Mouse (Mus musculus) kidney, adult 9 months (tissue): ENCODE measurements at regions not wholly inside any gene's neighbourhood (a gene's known extent, or its start where the extent isn't known, plus 50 kb on each side); places are given as distances from the start of the nearest gene placed in this dataset.

ENCODE experiments used
- DNase-seq: peaks from one replicate; pipeline ENCODE4 v3.0.0; 2022

DNA sequence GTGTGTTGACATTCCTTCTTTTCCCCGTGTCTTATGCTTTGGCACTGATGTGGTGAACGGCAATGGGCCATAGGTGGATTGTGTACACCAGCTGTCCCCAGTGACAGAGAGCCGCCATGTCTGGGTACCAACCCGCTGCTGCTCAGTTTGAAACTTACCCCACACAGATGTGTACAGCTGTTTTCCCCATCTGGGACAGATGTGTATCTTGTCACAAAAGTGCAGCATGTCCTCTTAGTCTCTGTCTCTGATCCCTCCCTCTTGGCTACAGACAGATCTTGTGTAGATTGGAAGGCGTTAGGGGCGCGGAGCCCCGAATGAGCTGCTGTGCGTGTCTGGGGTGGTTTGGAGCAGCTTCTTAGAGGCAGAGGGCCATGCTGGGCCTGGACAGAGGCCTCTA lies 196.1 kb upstream of the Sulf2 start:
- DNase-seq: no peak

DNA sequence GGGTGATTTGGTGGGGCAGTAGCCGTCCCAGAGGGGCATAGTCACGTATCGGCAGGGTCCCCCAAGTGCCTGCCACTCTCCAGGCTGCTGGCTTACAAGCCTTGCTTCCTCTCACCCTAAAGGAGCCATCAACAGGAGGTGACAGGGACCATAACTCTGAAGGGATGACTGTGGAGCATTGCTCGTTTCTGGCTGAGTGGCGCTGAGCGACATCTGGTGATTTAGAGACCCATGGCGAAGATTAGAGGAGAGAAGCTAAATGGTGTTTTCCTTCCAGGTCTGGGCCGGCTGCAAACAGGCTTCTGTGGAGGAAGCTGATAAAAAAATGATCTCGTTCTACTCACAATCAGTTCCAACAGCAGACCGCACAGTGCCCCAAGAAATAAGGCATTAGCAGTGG lies 193.2 kb upstream of the Sulf2 start:
- DNase-seq: no peak

DNA sequence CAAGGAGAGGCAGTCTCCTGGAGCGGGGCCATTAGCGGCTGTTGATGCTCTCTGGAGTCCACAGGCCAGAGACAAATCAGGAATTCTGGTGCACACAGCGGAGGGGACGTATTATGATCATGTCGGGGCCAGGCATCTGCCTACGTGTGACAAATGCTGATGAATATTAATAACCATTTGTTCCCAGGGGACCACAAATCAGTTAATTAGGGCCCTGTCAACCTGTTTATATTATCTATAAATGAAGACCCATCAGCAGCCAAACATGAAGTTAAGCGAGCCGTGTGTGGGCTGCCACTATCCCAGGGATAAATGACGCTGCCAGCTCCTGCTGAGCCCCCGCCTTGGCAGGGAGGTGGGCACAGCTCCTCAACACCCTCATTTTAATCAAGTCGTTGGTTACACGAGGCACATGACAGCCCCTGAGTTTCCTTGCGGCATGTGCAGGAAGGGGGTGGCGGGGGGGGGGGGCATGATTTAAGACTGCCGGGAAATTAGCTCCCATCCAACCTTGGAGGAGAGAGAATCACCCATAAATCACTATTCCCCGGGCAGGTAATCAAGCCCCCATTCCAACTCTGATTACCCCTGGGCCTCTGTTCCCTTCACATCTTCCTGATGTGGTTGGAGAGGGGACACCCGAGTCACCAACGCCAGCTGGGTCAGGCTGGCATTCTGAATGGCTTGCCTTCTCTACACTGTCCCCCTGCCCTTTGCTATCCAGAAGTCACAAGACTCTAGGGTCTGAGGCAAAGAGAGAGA lies 191.1 kb upstream of the Sulf2 start:
- no peak for DNase-seq

DNA sequence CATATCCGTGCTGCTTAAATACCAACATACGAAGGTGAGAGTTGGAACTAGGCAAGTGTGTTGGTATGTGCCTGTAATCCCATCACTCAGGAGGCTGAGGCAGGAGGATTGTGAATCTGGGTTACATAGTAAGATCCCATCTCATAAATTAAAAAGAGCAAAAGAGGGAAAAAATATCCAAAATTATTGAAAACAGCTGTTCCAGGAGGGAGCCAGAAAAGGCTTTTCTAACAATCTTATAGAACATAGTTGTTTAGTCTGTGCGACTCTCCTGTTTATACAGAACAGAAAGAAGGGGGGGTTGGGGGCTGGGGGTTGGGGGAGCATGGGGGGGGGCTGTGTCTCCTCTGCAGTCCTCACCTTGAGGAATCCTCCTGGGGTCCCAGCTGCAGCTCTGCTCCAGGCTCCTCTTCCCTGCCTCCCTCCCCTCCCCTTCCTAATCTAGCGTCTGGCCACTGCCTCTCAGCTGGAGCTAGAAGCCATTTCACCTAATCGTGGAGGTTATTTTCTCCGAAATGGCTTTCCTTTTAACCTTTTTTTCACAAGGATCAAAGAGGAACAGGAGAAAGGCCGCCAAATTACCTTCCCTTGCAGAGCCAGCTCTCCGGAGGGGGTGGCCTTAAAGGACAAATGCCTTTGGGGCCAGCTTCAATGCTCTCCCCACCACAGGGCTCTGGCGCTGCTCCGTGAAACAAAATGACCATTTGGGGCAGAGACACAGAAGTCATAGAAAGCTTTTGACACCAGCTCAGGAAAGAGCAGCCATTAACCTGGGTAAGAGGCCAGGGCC lies 188.3 kb upstream of the Sulf2 start:
- no peak for DNase-seq

DNA sequence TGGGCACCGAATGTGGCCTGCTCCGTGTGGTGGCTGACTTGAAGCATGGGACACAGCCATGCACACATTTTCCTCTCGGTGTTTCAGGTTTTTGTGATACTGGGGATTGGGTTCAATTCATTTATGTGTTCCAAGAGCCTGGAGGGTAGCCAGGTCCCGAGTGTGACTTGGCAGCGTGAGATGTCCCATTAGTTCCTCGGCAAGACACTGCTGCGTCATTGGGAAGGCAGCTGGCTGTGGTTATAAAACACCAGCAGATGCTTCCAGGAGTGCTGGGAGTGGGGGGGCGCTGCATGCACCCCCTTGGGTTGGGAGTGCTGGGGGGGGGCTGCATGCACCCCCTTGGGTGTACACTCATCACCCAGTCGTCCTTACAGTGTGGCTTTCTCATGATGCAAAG lies 186.9 kb upstream of the Sulf2 start:
- DNase-seq: peak; percentile 65

DNA sequence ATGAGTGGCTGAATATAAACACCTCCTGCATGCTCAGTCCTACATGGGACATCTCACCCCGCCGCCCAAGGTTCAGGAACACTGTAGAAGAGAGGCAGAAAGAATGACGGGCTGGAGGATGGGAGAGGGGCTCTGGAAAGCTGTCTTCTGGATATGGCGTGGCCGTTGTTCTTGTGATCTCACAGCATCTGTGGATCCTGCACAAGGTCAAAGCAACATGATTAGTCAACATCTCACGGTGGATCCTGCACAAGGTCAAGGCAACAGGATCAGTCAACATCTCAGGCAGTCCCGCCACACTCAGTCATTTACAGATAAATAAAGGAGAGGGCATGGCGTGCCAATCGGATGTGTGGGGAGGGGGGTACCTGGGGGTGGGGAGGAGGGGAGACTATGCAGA lies 184.7 kb upstream of the Sulf2 start:
- no peak for DNase-seq

DNA sequence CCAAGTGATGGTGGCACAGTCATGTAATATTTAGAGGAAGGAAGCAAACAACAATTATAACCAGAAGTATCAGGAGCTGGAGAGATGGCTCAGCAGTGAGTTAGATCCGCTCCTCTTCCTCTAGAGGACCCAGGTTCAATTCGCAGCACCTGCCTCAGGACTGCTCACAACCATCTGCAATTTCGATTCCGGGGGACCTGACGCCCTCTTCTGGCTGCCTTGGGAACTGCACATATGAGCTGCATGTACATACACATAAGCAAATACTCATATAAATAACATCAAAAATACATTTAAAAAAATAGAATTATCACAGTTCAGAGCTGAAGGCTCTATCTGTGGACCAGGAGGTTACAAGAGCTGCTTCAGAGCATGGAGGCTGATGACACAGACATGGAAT lies 184.0 kb upstream of the Sulf2 start:
- DNase-seq: no peak

DNA sequence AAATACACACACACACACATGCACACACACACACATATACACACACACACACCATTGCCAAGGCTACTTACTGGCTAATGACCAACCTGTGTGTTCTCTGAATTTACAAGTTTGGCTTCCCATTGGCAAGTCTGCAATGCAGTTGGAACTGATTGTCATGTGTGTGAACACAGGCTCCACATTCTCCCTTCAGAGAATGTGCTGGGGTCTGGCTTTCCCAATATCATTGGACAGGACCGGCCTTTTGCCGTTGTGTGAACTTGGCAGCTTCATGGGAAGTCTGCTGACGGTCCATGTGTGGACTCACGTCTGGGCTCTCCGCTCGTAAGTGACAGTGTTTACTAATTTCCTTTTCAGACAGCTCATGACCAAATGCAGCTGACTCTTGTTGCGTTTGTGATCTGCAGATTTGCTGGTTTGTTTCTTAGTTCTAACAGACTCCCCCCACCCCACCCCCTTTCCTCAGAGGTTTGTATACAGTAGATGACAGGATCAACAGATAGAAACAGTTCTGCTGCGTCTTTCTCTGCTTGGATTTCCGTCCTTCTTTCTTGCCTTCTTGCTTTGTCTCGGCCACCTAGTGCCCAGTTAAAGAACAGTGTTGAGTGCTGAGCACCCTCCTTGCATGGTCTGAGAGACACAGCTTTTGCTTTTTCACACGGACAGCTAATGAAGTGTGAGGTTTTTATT lies 183.1 kb upstream of the Sulf2 start:
- DNase-seq: no peak

DNA sequence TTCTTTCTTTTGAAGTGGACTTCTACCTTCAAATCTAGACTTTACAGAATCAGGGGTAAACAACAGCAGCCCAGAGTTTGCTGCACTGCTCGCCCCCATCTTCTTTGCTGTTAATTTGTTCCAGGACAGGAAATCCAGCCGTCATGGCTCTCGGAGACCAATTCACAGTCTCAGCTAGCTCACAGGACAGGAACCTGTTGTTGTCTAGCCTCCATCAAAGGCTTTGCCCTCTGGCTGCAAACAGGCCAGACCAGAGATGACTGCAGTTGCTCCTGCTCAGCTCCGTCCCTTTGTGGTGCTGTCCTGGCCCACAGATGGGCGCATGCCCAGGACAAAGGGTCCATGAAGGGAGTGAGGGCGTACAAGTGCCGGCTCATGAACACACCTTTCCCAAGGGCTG lies 182.2 kb upstream of the Sulf2 start:
- no peak for DNase-seq

DNA sequence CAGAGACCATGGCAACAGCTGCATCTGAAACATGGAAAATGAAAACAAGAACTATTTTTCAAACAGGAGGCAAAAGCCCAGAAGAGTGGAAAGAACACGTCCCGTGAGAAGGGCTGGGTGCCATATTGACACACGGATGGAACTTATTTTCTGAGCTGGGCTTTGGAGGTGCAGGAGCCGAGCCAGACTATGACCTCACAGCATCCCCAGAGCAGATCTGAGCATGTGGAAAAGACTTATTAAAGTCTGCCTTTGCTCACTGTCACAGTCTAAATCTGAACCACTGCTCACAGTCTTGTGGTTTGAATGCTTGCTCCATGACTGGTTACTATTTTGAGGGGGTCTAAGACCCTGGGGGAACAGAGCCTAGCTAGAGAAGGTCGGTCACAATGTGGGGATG lies 180.2 kb upstream of the Sulf2 start:
- no peak for DNase-seq

DNA sequence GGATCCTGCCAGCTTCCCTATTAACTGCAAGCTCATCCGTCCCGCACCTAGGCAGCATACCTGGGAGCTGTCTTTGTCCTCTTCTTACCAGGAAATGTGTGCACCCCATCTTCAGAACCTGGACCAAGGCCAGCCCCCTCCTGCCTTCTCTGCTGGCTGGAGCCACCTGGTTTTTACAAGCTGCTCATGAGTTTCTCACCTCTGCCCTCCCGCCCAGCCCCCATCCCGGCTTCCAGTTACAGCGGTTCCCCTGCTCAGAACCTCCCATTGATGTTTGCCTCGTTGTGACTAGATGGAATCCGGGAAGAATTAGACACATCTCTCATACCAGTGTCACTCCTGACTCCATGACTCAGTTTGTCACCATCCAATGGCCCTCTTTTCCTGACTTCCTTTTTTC lies 179.1 kb upstream of the Sulf2 start:
- DNase-seq: no peak

DNA sequence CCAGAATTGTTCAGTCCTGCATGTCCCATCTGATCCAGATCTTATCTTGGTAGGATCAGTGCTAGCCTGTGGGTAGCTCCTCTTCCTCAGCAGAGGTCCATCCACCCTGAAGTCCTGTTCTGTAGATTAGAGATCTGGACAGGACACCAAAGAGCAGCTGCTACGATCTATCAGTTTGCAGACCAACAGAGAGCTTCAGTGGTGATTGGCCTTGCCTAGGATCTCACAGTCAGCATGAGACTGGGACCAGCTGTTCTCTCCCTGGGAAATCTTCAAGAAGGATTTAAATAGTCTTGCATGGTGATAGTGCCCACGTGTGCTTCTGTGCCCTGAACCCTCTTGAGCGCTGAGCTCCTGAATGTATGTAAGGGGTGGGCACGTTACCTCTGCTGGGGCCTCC lies 178.4 kb upstream of the Sulf2 start:
- DNase-seq: no peak

DNA sequence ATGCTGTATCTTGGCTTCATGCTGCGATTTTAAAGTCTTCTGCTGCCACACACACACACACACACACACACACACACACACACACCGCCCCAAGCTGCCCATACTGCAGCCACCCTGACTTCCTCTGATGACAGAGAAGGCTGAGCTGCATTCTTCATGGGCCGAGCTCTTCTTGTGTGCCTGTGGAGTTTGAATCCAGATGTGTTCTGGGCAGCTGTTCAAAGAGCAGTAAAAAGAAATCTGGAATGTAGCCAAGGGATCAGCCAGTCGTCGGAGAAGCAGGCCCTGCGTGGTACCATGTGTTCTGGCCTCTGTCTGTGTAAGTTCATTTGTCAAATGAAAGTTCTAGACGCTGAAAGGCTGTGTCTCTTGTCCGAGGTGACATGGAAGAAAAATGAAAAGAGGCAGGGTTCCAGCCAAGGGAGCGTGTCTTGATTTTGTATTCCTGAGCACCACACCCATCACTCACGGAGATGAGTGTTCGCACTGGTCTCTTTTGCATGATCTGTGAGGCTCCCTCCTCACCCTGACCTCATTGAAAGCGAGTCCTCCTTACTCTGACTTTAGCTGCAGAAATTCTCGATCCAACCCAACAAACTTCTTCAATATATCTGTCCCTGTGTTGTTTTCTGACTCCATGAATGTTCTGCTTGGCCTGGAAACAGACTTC lies 177.4 kb upstream of the Sulf2 start:
- peak; percentile 54 for DNase-seq

DNA sequence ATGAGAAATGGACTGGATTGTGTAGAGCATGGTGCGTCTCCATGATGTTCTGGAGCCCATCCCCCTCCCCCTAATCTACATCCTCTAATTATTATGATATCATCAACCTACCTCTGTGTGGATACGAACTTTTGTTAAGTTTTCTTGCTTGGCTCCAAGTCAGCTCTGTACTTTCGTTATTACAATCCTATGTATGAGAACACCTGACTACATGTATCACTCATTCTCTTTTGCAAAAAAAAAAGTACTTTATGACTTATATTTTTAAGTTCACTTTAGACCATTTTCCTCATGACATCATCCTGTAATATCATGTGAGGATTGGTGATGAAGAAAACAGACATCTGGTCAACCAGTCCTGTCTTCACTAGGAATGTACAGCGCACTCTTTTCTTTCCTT lies 175.7 kb upstream of the Sulf2 start:
- DNase-seq: no peak

DNA sequence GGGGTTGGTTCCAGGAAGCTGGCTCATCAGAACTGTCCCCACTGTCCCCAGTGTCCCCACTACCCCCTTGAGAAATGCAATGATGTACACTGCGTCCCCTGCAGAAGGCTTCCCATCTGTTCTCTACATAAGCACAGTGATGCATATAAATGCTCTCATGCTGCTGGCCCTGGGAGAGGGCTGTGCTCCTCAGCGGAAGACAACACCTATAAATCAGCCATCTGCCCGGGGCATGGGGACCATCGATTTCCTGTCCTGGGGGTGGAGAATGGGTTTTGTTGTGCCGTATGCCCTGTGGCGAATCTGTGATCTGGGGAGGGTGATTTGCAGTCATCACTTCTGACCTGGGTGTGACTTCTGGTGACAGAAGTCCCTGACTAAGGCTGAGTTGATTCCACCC lies 174.9 kb upstream of the Sulf2 start:
- peak; percentile 32 for DNase-seq

DNA sequence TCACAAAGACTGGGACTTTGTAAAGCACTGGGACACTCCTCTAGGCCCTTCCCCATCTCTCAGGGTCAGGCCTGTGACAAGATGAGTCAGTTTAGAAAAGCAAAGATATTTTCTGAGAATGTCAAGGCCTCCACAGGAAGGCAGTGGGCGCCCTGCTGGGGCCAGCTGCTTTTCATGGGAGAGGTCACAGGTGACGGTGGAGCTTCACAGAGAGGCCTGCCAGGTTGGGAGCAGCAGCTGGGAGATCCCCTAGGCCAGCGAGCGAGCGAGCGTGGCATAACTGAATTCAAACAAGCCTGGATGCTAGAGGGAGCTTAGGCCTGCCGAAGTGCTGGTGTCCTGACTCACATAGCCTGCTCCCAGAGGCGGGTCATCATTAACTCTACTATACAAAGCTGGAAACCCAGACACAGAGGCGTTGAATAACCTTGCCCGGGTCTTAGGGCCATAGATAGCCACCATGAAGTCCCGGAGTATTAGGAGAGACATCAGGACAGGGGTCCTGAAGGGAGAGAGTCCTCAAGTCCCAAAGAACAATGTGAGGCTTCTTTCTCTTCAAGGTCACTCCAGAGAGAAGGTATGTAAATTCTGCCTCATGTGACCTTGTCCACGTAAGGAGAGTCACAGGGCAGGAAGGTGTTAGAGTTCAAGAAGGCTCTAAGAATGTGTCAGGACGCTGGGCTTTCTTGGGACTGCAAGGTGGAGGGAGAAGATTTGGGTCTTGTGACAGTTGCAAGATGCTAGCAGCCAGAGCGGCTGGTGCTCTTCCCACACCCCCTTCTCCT lies 174.3 kb upstream of the Sulf2 start:
- no peak for DNase-seq

DNA sequence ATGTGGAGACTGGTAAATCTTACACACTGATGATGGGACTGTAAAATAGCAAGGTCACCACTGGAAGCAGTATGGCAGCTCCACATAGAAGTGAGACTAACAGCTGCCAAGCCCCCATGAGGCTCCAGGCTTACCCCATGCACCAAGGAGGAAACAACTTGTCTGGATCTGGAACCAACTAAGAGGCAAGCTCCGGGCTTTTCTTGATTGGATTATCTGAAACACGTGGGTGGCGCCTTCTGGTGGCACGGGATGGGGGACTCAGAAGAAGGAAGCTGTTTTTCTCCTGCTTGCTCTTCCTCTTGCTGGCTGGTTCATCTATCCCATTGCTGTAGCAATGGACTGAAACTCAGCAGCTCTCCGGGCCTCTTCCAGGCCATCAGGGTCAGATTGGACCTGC lies 171.5 kb upstream of the Sulf2 start:
- no peak for DNase-seq

DNA sequence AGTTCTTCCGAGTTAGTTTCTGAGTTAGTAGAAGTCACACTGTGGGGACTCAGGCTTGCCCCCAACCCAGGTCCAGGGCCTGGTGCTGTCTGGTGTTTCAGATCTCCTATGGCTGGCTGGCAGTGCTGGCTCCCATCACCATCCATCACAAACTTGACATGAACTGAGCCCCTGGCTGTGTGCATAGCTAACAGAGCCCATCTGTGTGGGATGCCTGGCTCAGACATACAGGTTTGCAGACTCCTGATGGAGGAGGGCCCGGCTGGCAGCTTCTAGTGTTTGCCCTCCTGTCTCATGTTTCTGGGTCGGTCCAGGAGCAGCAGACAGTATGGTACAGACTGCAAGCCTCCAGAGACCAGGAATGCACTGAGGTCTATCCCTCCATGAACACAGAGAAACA lies 169.5 kb upstream of the Sulf2 start:
- no peak for DNase-seq

DNA sequence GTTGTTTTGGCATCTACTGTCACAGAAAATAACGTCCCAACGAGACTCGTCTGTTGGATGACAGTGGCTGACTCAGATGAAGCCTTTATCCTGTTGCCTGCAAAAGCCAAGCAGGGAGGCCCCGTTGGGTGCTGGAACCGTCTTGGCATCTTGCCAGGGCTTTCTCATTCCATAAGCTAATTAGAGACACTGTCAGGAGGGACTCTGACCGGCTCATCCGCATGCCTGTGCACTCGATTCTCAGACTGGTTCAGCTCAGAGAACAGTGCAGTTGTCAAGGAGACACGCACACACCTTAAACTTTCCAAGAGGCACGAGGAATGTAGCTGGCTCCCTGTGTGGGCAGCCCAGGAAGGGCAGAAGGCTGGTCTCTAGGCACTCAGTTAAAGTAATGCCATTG lies 169.0 kb upstream of the Sulf2 start:
- peak; percentile 79 for DNase-seq

DNA sequence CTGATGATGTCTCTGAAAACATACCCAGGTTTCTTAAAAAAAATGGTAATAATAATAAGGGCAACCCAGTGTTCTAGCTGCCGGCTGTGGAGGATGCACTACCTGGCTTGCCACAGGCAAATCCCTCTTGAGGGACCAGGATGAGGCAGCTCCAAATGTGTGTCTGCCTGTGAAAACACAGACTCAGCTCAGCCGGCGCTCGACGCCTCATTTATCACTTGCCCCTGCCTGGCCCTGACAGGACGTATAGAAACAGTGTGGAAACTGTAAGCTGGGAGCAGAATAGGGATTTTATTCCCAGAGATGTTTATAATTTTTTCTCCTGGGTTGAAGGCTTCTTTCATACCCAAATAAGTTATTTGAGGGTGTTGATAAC lies 167.2 kb upstream of the Sulf2 start:
- no peak for DNase-seq

DNA sequence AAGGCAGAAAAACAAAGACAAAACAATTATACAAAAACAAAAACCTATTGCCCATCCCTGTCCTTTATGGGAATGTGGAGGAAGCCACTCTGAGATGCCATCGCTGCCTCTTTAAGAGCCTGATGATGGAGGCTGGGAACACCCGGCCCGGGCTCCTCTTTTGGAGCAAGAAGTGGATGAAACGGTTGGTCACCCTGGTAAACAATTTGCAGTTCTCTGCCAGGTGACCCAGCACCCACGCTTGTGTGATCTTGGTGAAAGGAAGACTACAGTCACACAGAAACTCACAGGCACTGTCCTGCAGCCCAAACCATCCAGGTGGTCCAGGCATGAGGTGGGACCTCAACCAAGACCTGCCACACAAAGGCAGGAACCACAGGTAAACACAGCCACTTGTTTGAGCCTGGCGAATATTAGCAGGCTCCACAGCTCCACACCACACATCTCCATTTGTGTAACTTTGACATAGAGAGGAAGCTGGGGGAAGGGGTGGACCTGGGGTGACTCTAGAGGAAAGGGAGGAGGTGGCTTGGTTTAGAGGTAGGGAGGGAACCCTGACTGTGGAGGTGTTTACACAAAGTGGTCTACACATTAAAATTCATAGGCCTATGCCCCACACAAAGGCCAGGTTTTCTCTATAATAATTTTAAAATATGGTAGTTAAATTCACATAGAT lies 166.7 kb upstream of the Sulf2 start:
- peak; percentile 51 for DNase-seq

DNA sequence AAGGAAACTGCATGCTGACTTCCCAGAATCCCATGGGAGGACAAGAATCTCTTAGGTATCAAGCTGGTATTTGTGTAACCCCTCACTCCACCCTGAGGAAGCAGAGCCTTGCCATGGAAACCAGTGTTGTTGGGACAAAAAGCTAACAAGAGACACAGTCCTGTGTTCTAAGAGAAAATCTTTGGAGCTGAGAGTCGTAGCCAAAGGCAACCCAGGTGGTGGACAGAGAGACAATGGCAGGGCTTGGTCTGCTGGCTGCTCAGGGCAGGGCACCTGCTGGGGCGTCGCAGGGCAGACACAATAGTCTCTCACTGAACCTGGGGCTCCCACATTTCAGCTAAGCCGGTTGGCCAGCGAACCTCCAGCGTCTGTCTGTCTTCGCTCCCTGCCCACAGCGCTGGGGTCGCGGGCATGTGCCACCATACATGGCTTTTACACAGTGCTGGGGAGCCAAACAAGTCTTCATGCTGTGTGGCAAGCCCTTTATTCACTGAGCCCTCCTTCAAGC lies 161.0 kb upstream of the Sulf2 start:
- DNase-seq: no peak
